Mouse (Mus musculus) gastrocnemius, postnatal 4 days (tissue): Measurements from ENCODE around the gene Dnlz. TPM values are rescaled to one million over a fixed set of nuclear protein-coding genes. Genes with fewer than 3 reads are reported as not detected.

Source experiments
- DNase-seq, 2 experiments: peaks; one replicate each; pipeline ENCODE4 v3.0.0; 2021 to 2022; ENCODE audit warnings: low spot score in 2 of 2, mixed read lengths in 2 of 2
- total RNA-seq, 2 experiments: library from RNA; stranded (reverse); gene quantifications; 2 replicates each; pipeline ENCODE4 v1.2.3; 2021

Gene Dnlz
- total RNA-seq, 2 experiments from 2014 or later = 18.5 to 21.0 TPM

DNA sequence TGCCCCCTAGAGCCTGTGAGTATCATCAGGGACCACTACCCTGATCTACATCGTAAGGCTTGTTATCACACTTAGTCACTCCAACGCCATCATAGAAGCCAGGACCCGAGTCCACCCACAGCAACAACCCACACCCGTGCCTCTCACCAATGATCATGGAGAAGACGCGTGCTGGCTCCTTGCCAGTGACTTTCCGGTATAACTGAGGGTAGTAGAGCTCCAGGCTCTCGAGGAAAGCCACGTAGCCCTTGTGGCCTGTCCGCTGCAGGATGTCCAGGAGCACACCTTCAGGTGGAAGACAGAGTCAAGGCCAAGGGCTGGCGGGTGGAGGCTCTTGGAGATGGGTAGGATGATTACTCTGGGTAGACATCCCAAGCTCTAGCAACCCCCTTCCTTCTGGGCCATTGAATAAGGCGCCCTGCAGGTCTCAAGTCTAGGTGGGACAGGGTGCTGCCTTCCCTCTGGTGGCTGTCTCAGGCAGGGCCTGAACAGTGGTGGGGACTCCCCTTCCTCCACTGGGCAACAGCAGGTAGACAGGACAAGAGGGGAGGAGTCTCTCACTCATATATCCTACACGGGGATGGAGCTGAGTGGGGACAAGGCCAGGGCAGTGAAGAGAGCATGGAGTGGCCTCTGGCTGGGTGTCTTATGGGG, 6.9 kb upstream of the Dnlz start:
- no peak for DNase-seq

GRCm38 (mm10) chr2:26357484-26357883, 5.6 kb upstream of the Dnlz start:
- DNase-seq = no peak

DNA sequence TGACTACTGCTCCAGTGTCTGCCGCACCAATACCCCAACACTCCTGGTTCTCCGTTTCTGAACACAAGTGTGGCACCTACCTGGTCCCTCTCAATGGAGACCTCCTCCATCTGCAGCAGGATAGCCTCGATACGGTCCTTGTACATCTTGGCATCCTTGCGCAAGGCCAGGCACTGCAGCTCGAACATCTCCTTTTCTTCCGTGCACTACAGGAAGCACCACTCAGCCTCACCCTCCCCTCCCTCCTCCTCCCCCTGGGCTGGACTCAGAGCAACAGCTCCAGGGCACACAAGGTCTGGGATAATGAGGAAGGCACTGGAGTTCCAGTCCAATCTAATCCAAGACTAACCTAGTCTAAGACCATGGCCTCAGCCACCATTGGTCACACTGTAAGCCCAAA, 4.8 kb upstream of the Dnlz start:
- no peak for DNase-seq

DNA sequence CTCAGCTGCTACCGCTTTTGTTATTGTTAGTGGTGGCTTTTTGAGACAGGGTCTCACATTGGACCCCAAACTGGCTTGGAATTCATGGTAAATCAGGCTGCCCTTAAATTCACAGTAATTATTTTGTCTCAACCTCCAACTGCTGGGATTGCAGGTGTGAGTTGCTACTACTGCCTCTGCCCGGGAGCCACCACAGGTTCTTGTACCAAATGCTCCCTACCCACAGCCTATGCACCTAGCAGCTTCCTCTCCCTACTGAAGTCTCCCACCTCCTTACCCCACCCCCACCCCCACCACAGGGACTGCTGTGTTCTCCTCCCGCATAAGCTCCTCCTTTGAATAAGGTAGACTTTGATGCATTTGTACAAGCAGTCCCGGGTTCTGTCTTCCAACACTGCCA, 4.3 kb upstream of the Dnlz start:
- no peak for DNase-seq

GRCm38 (mm10) chr2:26354401-26354800, 2.5 kb upstream of the Dnlz start:
- DNase-seq = no peak

DNA sequence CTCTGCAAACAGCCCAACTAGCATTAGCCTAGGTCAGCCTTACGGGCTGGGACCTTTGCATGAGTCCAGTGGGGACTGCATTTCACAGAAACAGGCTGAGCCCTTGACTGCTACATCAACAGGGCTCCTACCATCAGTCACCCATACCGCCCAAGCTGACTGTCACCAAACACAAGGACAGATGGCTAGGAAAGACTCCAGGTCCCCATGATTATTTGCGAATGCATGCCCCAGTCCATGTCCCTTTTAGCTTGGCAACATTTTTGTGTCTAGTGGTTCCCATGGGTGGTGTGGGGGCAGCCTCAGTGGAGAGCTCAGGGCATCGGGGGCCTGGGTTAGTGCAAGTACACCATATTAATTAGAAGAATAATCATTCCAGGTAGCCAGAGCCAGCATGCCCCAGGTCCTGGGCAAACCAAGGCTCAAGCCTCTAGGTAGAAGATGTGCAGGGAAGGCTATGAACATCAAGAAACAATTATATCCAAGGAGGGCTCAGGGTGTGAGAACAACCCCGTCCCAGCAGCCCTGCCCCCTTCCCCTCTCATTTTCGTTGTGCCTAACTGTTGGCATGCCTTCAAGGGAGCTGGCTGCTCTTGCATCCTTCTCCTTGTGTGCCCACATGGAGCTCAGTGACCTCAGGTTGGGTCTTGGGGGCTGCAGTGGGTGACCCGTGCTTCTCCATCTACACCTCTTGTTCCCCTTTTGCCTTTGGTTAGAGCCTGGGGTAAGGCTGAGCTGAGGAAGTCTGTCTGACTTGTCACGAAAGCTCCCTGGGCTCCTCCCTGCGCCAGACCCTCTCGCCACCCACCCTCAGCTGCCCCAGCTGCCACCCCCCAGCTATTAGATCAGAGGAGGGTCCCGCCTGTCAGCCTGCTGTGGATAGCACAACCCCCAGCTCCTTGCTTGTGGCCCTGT, 1.4 kb upstream of the Dnlz start:
- no peak for DNase-seq

- DNase-seq = peak in 1 of 2 experiments; percentile 50
Observed at GRCm38 (mm10) chr2:26352291-26352910, 491 bp upstream of the Dnlz start.

GRCm38 (mm10) chr2:26348241-26348640, 3.7 kb downstream of the Dnlz start:
- DNase-seq = no peak

DNA sequence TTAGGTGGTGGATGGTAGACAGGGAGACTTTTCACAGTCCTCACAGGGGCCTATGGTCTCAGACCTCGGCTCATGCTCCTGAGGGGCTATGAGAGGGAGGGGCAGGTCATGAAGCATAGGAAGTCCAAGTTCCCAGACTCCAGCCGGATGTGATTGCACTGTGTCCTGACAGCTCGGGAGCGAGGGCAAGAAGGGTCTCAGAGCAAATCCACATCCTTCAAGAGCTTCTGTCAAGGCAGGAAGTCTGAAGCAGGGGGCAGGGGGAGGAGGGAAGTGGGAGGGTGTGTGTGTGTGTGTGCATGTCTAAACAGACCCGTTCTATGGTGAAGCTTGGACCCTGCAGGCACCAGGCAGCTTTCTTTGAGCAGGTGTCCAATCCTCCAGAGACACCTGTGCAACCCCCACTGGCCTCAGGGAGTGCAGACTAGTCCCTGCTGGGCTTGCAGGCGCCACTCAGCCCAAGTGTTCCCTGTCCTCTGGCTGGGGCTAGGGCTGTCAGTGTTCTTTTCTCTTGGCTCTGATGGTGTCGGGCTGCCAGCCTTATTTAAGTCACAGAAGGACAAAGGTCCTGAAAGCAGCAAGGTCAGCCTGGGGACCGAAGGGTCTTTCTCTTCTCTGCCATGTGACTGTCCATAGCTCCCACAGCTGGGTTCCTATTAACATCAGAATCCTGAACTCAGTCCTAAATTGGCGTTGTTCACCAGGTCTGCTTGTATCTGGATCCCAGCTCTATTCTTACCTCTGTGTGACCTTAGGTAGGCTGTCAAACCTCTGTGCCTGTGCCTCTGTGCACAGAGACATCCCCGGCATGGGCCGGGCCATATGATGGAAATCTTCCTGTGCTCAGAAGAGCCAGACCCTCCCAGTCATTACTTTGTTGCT, 9.1 kb downstream of the Dnlz start:
- DNase-seq = no peak

DNA sequence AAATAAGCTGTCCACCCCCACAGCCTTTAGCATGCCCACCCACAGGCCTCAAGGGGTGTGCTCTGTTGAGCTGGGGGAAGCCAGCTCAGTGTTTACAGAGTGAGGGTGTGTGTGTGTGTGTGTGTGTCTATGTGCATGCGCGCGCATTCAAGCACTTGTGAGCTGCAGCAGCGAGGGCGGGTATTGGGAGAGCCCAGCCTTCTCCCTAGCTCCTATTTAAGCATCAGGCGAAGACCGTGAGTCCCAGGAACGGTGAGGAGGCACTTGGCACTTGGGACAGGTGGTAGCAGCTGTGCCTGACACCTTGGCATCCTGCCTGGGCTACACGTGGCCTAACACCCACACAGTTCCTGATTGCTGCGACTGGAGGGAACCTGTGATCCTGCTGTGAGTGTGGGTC, 9.9 kb downstream of the Dnlz start:
- DNase-seq = peak in 1 of 2 experiments; percentile 68

DNA sequence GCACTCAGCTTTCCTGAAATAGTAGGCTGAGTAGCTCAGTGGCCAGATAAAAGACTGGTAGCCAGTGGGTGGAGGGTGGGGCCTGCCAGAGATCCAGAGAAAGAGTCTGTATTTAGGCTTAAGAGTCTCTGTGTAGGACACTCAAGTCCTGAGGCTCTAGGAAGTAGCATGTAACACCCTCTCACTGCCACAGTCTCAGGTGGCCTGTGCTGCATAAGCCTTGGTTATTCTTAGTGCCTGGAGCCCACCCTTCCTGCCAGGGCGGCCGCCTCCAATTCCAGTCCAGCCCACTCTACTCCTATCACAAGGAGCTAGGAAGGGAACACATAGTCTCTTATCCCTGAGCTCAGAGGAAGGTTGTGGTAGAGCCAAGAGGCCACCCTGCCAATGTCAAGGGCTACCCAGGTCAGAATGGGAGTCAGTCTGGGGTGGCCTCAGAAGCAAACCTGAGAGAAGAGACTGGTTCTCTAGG, 10.4 kb downstream of the Dnlz start:
- no peak for DNase-seq

GRCm38 (mm10) chr2:26339204-26339551, 12.7 kb downstream of the Dnlz start:
- DNase-seq = no peak

GRCm38 (mm10) chr2:26338302-26339203, 13.4 kb downstream of the Dnlz start:
- no peak for DNase-seq

- no peak for DNase-seq
Observed at GRCm38 (mm10) chr2:26330702-26331101, 21.2 kb downstream of the Dnlz start.

DNA sequence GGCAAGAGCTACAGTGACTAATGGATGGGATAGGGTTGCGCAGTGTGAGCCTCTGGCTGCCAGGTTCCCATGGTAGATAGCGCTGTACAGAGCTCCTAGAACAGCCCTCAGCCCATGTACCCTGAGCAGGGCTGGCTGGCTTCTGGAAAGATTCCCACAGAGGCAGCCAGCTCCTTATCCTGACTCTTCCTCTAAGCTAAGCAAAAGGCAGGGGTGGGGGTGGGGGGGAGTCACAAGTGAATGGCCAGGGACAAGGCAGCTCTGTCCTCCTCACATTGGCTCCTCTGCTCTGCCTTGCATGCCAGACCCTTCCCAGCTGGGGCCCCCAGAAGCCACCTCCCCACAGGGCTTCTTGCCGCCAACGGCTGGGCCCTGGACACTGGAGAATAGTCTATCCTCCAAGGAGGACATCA, 21.8 kb downstream of the Dnlz start:
- no peak for DNase-seq

- no peak for DNase-seq
Observed at GRCm38 (mm10) chr2:26329402-26329801, 22.5 kb downstream of the Dnlz start.

- no peak for DNase-seq
Observed at GRCm38 (mm10) chr2:26327852-26328251, 24.1 kb downstream of the Dnlz start.

- peak in 1 of 2 experiments; percentile 68 for DNase-seq
Observed at GRCm38 (mm10) chr2:26325386-26326181, 26.3 kb downstream of the Dnlz start.

DNA sequence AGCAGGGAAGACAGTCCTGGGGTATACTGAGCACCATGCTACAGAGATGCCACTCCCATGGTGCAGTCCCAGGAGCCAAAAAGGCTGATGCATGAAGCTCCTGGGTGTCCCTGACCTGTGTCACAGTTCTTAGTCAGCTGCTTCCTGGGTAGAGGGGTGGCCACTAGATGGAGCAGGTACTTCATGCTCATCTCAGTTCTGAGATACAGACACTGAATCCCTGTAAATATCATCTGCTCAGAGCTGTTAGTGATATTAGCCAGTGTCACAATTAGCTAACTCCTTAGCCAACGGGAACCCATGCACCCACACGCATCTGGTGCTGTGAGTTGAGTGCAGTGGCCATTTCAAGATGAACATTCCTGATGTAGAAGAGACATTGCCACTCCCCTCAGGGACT, 27.0 kb downstream of the Dnlz start:
- no peak for DNase-seq
